Mouse (Mus musculus) left cerebral cortex, postnatal 10 days (tissue): ENCODE results near the gene Vps35l. TPM values are rescaled to one million over a fixed set of nuclear protein-coding genes. Genes with fewer than 3 reads are reported as not detected.

Experiments
- DNase-seq, 2 experiments: peaks; one replicate each; pipeline ENCODE4 v3.0.0; 2021 to 2022; ENCODE audit warnings: low spot score in 2 of 2, mixed read lengths in 1 of 2; ENCODE audit errors: extremely low spot score in 1 of 2
- intact Hi-C: fragments of 180-260 bp; cut with DNase I; formaldehyde crosslinking; loops from one replicate; pipeline ENCODE4 v1.15.1; 2025
- total RNA-seq, 2 experiments: library from RNA; stranded (reverse); gene quantifications; 2 replicates each; pipeline ENCODE4 v1.2.3; 2021

The Vps35l gene
- total RNA-seq, 2 experiments from 2014 or later: 69.1 to 79.7 TPM

DNA sequence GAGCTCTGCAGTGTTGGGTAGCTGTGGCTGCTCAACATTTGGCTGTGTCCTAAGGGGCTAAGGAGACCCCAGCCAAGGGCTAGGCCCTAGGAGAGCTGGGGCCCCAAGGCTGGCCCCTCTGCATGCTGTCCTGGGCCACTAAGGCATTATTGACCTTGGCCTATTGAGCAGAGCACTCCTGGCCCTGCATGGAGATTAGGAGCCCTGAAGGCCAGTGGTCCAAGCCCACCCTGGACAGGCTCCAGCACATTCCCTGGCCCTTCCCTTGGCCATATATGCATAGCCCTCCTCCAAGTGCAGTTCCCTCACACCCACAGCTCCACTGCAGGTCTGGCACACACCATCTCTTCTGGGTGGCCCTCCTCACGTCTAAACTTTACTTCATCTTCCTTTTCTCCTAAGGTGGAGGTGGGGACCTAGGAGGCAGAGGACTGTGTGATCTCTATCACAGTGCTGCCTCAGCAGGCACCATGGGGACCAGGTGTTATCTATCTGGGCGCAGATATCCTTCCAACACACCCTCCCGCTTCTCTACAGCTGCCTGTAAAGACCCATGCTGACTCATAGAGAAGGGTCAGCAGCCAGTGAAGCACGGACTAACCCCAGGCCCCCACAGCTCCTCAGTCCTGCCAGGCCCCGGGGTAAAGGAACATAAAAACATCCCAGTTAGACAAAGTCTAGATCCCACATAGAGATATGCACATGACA lies 109.7 kb downstream of the Vps35l start:
- intact Hi-C loops: no loop called here
- no peak for DNase-seq

- intact Hi-C loops: no loop called here
- no peak for DNase-seq
Measured at GRCm38 (mm10) chr7:118850676-118851290, 110.8 kb downstream of the Vps35l start.

DNA sequence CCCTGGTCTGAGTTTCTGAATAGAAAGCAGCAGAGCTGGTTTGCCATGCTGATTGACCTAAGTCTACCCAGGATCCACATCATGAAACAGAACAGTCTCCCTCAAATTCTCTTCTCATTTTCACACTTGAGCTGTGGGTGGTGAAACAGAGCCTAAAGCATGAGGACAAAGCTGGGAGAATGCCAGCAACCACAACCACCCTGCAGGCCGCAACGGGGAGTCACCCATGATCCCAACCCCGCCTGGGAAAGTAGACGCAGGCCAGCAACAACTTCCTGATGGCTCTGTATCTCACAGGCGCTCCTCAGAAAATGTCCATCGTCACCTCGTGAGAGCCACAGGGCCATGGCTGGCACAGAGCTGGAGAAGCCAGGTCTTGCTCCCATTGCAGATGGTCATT lies 111.5 kb downstream of the Vps35l start:
- peak in 1 of 2 experiments; percentile 57 for DNase-seq
- intact Hi-C loops: no loop called here

- intact Hi-C loops: no loop called here
- DNase-seq: no peak
Measured at GRCm38 (mm10) chr7:118852611-118853010, 112.6 kb downstream of the Vps35l start.

DNA sequence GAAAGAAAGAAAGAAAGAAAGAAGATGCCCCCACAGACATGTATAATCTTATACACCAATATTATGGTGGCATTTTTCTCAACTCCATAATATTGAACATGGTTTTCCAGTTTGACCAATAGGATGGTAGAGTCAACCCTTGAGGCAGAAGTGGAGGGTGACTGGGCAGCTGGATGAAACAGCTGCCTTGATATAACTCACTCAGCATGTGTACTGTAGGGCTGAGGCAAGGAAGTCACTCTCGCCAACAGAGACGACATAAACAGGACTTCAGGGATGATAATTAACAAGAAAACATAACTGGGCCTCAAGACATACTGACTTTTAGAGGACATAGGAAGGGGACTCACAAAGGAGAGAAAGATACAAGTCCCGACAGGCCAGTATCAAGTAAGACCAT lies 114.6 kb downstream of the Vps35l start:
- DNase-seq: no peak
- intact Hi-C loops: loop anchor here (5.0 kb wide), 1 partner anchor 138 kb away; no protein-coding TSS in a partner anchor

DNA sequence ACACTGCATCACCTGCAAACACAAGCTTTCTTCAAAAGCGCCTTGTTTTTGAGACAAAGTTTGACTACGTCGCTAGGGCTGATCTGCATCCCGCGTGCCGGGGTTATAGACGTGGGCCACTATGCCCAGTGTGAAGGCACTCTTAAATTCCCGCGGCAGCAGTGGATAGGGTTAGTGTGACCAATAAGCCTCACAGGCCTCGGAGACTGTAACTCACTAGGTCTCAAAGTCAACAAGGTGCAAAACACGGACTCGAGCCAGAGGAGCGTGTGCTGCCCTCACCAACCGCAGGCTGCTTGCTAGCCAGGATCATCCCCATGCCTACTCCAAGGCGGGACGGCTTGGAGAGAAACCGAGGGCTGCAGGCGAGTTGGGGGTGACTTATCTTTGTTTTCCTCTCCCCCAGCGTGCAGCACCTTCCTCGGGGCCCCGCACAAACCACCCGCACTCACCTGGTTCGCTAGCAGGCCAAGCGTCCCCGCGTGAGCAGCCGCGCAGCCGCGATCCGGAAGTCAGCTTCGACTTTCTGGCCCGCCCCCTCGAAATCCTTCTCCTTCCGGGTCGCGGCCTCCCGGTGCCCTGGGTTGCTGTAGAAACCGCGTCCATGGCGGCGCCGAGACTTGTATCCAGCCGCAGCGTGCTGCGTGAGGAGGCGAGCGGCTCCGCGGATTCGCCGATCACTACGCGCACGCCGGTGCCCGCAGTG lies 115.3 kb downstream of the Vps35l start, which contains the start of gene Iqck:
Gene Iqck (plus strand): TSS at position 582 of the 706 bp plus-strand sequence.
- intact Hi-C loops: loop anchor here (5.0 kb wide), 1 partner anchor 137 kb away; no protein-coding TSS in a partner anchor
- DNase-seq: peak; percentile 90 to 96

DNA sequence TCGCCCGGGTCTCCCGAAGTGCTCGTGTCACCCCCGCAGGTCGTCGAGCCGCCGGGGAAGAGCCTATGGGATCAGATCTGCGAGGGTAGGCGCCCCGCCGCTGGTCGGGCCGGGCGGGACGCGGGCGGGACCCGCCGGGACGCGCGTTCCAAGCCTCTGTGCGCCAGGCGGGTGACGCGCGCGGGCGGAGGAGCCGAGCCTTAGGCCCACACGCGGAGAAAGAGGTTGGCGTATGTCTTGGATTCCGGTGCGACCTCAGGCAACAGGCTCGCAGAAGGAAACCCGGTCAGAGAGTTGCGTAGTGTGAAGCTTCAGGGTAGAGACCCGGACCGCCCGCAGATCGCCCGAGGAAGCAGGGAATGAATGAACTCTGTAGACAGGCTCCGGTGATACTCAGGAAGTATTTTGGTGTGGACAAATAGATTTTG lies 115.9 kb downstream of the Vps35l start, which contains the start of gene Knop1:
Gene Knop1 (minus strand): TSS at position 378 of the 428 bp plus-strand sequence.
- intact Hi-C loops: loop anchor here (5.0 kb wide), 1 partner anchor 136 kb away; no protein-coding TSS in a partner anchor
- DNase-seq: no peak

DNA sequence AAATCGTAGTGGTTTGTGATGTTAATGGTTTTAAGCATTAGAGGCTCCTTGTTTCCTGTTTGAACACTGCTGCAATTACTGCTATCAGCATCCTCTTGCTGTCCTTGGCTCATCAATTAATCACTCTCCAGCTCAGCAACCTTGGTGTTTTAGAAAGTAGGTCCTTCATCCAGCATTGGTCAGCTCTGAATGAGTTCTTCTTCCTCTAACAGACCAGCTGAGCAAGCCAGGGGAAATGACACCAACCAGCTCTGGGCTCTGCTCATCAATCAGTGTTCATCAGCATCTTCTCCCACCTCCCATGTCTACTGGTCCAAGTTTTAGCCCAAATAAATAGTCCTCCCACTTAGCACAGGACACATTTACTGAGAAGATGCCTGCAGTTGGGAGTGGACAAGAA lies 118.6 kb downstream of the Vps35l start:
- DNase-seq: no peak
- intact Hi-C loops: loop anchor here (5.0 kb wide), 1 partner anchor 134 kb away; no protein-coding TSS in a partner anchor

DNA sequence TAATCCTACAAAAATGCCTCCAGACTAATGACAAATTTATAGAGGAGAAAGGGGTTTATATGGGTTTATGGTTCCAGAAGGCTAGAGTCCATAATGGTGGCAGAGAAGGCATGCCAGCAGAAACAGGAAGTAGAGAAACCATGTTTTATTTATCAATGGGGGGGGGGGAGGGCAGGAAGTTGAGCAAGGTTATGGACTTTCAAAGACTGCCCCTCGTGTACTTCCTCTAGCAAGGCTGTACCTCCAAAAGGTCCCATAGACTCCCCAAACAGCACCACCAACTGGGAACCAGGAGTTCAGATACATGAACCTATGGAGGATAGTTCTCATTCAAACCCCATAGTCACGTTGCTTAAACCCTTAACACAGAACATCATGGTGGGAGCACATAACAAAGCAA lies 125.3 kb downstream of the Vps35l start:
- DNase-seq: no peak

DNA sequence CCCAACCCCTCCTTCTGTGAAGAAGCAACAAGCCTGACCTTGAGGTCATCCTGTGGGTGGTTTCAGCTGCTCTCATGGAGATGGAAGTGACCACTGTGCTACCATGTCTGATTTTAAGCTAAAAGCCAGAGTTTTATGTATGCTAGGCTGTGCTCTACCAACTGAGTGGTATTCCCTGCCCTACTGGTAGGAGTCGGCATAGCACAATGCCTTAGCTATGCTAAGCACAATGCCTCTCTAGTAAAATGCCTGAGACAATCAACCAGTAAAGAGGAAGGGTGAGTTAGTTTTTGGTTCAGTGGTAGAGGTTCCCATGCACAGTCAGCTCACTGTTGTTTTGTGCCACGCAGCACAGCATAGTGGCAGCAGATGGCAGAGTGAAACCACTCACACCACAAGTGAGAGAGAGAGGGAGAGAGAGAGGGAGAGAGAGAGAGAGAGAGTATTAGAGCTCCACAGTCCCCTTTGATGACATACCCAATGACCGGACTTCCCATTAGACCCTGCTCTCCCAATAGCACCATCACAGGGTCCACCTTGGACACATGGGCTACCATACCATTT lies 139.5 kb downstream of the Vps35l start:
- intact Hi-C loops: loop anchor here (5.0 kb wide), 1 partner anchor 113 kb away; no protein-coding TSS in a partner anchor
- DNase-seq: no peak

More for the DNA sequence above, 125.3 kb downstream of the Vps35l start:
- intact Hi-C loops: no loop called here

DNA sequence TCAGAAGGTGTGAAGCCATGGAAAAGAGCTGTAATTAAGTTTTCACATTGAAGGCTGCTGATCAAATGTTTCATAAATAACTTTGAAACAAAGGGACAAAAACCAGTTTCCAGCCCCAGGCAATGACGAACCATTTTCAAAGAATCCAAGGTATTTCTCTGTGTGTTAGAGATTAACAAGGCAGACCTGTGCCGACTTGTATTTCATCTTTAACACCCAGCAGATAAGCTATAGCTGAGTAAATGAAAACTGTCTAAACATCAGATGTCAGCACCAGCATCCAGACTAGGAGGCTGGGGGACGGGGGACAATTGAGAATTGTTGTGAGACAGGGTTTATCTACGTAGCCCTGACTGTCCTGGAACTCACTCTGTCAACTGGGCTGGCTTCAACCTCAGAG lies 143.9 kb downstream of the Vps35l start:
- DNase-seq: no peak
- intact Hi-C loops: no loop called here

GRCm38 (mm10) chr7:118884969-118885368 lies 144.9 kb downstream of the Vps35l start:
- intact Hi-C loops: no loop called here

GRCm38 (mm10) chr7:118887303-118888055 lies 147.5 kb downstream of the Vps35l start:
- intact Hi-C loops: no loop called here
- no peak for DNase-seq

More at GRCm38 (mm10) chr7:118884969-118885368, 144.9 kb downstream of the Vps35l start:
- DNase-seq: no peak

DNA sequence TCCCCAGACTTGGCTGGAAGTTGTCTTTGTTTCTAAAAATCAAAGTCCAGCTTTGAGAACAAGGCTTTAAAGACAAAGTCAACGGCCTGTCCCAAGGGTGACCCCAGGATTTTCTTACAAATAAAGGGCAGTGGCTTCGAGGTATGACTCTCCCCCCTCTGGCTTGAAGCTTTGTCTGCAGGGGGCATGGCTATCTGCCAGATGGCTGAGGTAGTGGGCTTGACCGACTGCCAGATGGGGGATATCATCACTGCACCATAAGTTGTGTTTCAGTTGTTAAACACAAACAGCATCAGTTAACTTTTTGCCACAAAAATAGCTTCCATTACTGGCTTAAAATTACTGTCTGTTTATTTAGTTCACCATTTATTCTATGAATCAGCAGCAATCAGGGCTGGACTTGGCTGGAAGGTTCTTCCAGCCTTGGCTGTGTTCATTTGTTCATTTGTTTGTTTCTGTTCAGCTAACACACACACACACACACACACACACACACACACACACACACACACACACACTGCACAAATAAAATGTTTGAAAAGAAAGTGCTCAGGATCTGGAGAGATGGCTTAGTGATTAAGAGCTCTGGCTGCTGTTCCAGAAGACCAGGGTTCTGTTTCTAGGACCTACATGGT lies 149.1 kb downstream of the Vps35l start:
- DNase-seq: peak in 1 of 2 experiments; percentile 70
- intact Hi-C loops: no loop called here
